Mouse (Mus musculus) heart, embryonic 15.5 days (tissue): ENCODE results near the gene Gm28053. TPM values are rescaled to one million over a fixed set of nuclear protein-coding genes. Genes with fewer than 3 reads are reported as not detected.
"Not testable (repeated sequence)": the region's sequence is repeated elsewhere in the genome, so short reads cannot be mapped to it uniquely, and the experiment has no call there.

Experiments used
- ATAC-seq: fragments of 200-750 bp; cut with Nextera tagmentation; replicated peaks from 2 replicates; pipeline ENCODE4 v1.8.0; 2017; ENCODE audit warnings: low read depth, moderate TSS enrichment; ENCODE audit not compliant: insufficient number of reproducible peaks, insufficient read depth, low FRiP score
- H3K27ac ChIP-seq: fragments of 300-500 bp; sonication (generic); 2 replicates; pipeline ENCODE4 v1.5.1; 2015; ENCODE audit warnings: mild to moderate bottlenecking, inconsistent platforms
- H3K27me3 ChIP-seq: fragments of 300-500 bp; sonication (generic); 2 replicates; pipeline ENCODE4 v1.6.1; 2015; ENCODE audit warnings: inconsistent platforms
- H3K36me3 ChIP-seq: fragments of 300-500 bp; sonication (generic); 2 replicates; pipeline ENCODE4 v1.6.1; 2015; ENCODE audit warnings: mild to moderate bottlenecking, inconsistent platforms
- H3K4me1 ChIP-seq: fragments of 300-500 bp; sonication (generic); replicated peaks from 2 replicates; pipeline ENCODE4 v1.6.1; 2015; ENCODE audit warnings: inconsistent platforms
- H3K4me2 ChIP-seq: fragments of 300-500 bp; sonication (generic); 2 replicates; pipeline ENCODE4 v1.6.1; 2015; ENCODE audit warnings: inconsistent platforms, mild to moderate bottlenecking, moderate library complexity
- H3K4me3 ChIP-seq: fragments of 300-500 bp; sonication (generic); 2 replicates; pipeline ENCODE4 v1.5.1; 2015; ENCODE audit warnings: mild to moderate bottlenecking, inconsistent platforms
- H3K9ac ChIP-seq: fragments of 300-500 bp; sonication (generic); 2 replicates; pipeline ENCODE4 v1.6.1; 2015; ENCODE audit warnings: mild to moderate bottlenecking, inconsistent platforms
- H3K9me3 ChIP-seq: fragments of 300-500 bp; sonication (generic); replicated peaks from 2 replicates; pipeline ENCODE4 v1.6.1; 2016; ENCODE audit warnings: inconsistent platforms
- WGBS: fragments of 180-500 bp; shearing (Covaris S2); methylation state at CpG from one replicate; pipeline ENCODE4 v1.1.7; 2015; ENCODE audit warnings: mixed read lengths; 5-methylcytosine and 5-hydroxymethylcytosine counted together
- polyA plus RNA-seq: library from polyadenylated mRNA; unstranded; fragments of >200 nt; fragmentation: Nextera tagmentation; extraction: Ambion mirVana; gene quantifications from 2 replicates; pipeline ENCODE4 v1.2.1, GENCODE M21; 2015

Gm28053 gene
- polyA plus RNA-seq, 1 experiment from 2014 or later = 3.3 TPM

GRCm38 (mm10) chr6:48681472-48682090, 36.8 kb upstream of the Gm28053 start:
- 58% methylated on average over 3 of the region's 3 CpGs for WGBS
- no peak for ATAC-seq
- no peaks in the 10 kb centered on the region for H3K4me1 ChIP-seq

DNA sequence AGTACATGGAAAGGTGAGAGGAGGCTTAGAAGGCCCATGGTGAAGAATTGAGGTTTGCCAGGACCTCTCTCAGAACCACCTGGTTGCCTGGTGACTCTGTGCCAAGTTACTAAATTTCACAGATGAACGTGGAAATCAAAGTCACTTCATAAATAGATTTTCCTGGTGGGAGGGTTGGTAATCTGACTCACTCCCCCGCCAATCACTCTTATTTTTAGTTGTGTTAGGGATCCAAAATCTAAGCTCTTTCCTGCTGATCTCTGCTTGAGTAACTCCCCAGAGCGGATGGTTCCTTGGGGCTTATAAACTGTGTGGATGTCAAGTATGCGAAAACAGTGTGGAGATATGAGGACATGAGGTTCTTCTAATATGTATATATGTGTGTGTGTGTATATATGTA, 36.1 kb upstream of the Gm28053 start:
- Histone ChIP-seq H3K9ac (no peak overlapping the region), H3K9me3 (no peaks in the 10 kb centered on the region), H3K27me3 (no peaks in the 10 kb centered on the region), H3K4me3 (no peak overlapping the region), H3K27ac (0 out of 2 replicates have a peak overlapping the region, but pooled peaks have one; percentile 18), H3K4me1 (0 out of 2 replicates have a peak, but pooled peaks cover 4% of the 10 kb centered on the region), H3K4me2 (no peak overlapping the region), H3K36me3 (no peaks in the 10 kb centered on the region)
- no peak for ATAC-seq
- 60% methylated on average over 4 of the region's 4 CpGs for WGBS

More at GRCm38 (mm10) chr6:48681472-48682090, 36.8 kb upstream of the Gm28053 start:
- Histone ChIP-seq H3K27me3 (no peaks in the 10 kb centered on the region), H3K9ac (no peak overlapping the region), H3K4me3 (no peak overlapping the region), H3K36me3 (no peaks in the 10 kb centered on the region), H3K9me3 (no peaks in the 10 kb centered on the region), H3K27ac (0 out of 2 replicates have a peak overlapping the region, but pooled peaks have one; percentile 29), H3K4me2 (no peak overlapping the region)

- not testable (repeated sequence) for H3K36me3 ChIP-seq, H3K4me2 ChIP-seq, ATAC-seq, H3K4me1 ChIP-seq, H3K9ac ChIP-seq, H3K27ac ChIP-seq, H3K9me3 ChIP-seq, H3K4me3 ChIP-seq, H3K27me3 ChIP-seq
- WGBS = 99% methylated on average over 4 of the region's 4 CpGs
These were observed 35.1 kb upstream of the Gm28053 start for GRCm38 (mm10) chr6:48683263-48683821.

DNA sequence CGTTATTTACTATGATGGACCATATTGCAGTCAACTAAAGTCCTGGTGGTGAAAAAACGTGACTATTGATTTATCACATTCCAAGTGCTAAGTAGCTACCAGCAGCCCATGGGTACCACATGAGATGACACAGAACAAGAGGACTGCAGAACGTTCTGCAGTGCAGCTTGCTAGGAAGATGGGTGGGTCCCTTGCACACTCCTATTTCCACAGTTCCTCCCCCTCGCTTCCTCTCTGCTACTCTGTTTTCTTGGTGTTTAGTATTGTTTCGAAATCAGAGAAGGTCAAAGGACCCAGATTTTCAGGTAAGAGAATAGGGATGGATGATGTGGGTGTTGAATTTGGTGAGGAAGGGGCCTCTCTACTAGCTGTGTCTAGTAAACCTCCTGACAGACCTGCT, 34.1 kb upstream of the Gm28053 start, which contains the start of gene Gimap4:
Gene Gimap4, plus strand, starts transcription at position 231 of the 400 bp plus-strand sequence.
- H3K4me3 ChIP-seq = peak within 1 kb of the TSS; percentile 28
- ATAC-seq = no peak
- no peak within 1 kb of the TSS for H3K9ac ChIP-seq
- H3K27ac ChIP-seq = peak within 1 kb of the TSS; percentile 72
- H3K36me3 ChIP-seq = no peaks in the 10 kb centered on the region
- peak within 1 kb of the TSS; percentile 21 for H3K4me2 ChIP-seq
- H3K27me3 ChIP-seq = no peaks in the 10 kb centered on the region
- no peaks in the 10 kb centered on the region for H3K9me3 ChIP-seq
- WGBS = 63% methylated on average over 5 of the region's 5 CpGs
- H3K4me1 ChIP-seq = 0 out of 2 replicates have a peak, but pooled peaks cover 4% of the 10 kb centered on the region

DNA sequence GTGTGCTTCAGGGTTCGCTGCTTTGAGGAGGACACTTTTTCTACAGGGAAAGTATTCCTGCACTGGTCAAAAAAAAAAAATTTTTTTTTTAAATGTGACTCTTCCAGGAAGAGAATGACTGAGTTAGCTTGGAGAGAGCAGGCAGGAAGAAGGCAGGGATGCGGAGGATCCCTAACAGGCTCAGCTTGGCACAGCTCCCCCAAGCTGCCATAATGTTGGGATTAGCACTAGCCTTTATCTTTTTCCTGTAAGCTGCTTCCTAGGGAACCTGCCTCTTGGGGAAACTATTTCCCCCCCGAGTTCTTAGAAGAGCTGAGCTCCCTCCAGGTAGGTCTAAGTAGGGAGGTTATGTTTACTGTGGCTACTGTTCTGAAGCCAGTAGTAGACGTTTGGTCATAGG, 33.6 kb upstream of the Gm28053 start:
- no peak overlapping the region for H3K9ac ChIP-seq

GRCm38 (mm10) chr6:48685251-48685650, 33.2 kb upstream of the Gm28053 start:
- no peak for ATAC-seq
- H3K36me3 ChIP-seq = no peaks in the 10 kb centered on the region
- no peaks in the 10 kb centered on the region for H3K27me3 ChIP-seq
- 0 out of 2 replicates have a peak, but pooled peaks cover 4% of the 10 kb centered on the region for H3K4me1 ChIP-seq
- H3K9me3 ChIP-seq = no peaks in the 10 kb centered on the region
- no peak overlapping the region for H3K9ac ChIP-seq
- H3K4me3 ChIP-seq = peak overlapping the region; percentile 28
- H3K4me2 ChIP-seq = peak overlapping the region; percentile 21
- H3K27ac ChIP-seq = peak overlapping the region; percentile 72
- 55% methylated on average over 2 of the region's 2 CpGs for WGBS

More for the DNA sequence above, 33.6 kb upstream of the Gm28053 start:
- peak overlapping the region; percentile 21 for H3K4me2 ChIP-seq
- 43% methylated on average over 4 of the region's 4 CpGs for WGBS
- H3K27ac ChIP-seq = peak overlapping the region; percentile 72
- peak overlapping the region; percentile 28 for H3K4me3 ChIP-seq
- no peak for ATAC-seq
- no peaks in the 10 kb centered on the region for H3K9me3 ChIP-seq
- no peaks in the 10 kb centered on the region for H3K36me3 ChIP-seq
- 0 out of 2 replicates have a peak, but pooled peaks cover 4% of the 10 kb centered on the region for H3K4me1 ChIP-seq
- no peaks in the 10 kb centered on the region for H3K27me3 ChIP-seq

GRCm38 (mm10) chr6:48685694-48686665, 32.4 kb upstream of the Gm28053 start:
- no peaks in the 10 kb centered on the region for H3K9me3 ChIP-seq
- H3K4me3 ChIP-seq = peak overlapping the region; percentile 28
- peak overlapping the region; percentile 72 for H3K27ac ChIP-seq
- peak overlapping the region; percentile 21 for H3K4me2 ChIP-seq
- no peaks in the 10 kb centered on the region for H3K36me3 ChIP-seq
- WGBS = 67% methylated on average over 7 of the region's 7 CpGs
- H3K4me1 ChIP-seq = 0 out of 2 replicates have a peak, but pooled peaks cover 4% of the 10 kb centered on the region
- no peak overlapping the region for H3K9ac ChIP-seq
- ATAC-seq = no peak
- H3K27me3 ChIP-seq = no peaks in the 10 kb centered on the region

DNA sequence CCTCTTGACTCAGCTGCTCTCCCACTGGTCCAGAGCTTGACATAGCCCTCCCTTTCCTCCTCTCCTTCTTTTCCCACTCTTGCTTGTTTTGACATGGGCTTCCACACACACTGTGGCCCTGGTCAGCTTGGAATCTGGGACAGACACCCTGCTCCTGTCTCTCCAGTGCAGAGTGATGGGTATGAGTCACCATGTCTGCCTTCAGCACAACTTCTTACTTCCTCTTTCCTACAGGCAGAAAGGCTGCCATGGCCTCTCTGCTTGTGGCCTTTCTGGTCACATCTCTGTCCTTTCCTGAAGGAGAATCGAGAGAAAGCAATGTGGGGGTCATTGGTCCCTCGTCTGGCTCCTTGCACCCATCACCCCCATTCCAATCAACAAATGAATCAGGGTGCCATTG, 31.3 kb upstream of the Gm28053 start:
- H3K9me3 ChIP-seq = no peaks in the 10 kb centered on the region
- H3K36me3 ChIP-seq = no peaks in the 10 kb centered on the region
- 0 out of 2 replicates have a peak, but pooled peaks cover 4% of the 10 kb centered on the region for H3K4me1 ChIP-seq
- no peak overlapping the region for H3K27ac ChIP-seq
- no peak for ATAC-seq
- no peak overlapping the region for H3K4me3 ChIP-seq
- H3K4me2 ChIP-seq = no peak overlapping the region; the same call in 1 of the 2 replicates
- 45% methylated on average over 2 of the region's 2 CpGs for WGBS
- no peak overlapping the region for H3K9ac ChIP-seq
- no peaks in the 10 kb centered on the region for H3K27me3 ChIP-seq

- no peak overlapping the region for H3K4me3 ChIP-seq
- H3K9me3 ChIP-seq = no peaks in the 10 kb centered on the region
- no peak overlapping the region for H3K9ac ChIP-seq
- ATAC-seq = no peak
- no peaks in the 10 kb centered on the region for H3K27me3 ChIP-seq
- 0 out of 2 replicates have a peak, but pooled peaks cover 4% of the 10 kb centered on the region for H3K4me1 ChIP-seq
- no peak overlapping the region for H3K4me2 ChIP-seq
- no peak overlapping the region for H3K27ac ChIP-seq
- 51% methylated on average over 2 of the region's 2 CpGs for WGBS
- H3K36me3 ChIP-seq = no peaks in the 10 kb centered on the region
These were observed 29.1 kb upstream of the Gm28053 start for GRCm38 (mm10) chr6:48689320-48689719.

DNA sequence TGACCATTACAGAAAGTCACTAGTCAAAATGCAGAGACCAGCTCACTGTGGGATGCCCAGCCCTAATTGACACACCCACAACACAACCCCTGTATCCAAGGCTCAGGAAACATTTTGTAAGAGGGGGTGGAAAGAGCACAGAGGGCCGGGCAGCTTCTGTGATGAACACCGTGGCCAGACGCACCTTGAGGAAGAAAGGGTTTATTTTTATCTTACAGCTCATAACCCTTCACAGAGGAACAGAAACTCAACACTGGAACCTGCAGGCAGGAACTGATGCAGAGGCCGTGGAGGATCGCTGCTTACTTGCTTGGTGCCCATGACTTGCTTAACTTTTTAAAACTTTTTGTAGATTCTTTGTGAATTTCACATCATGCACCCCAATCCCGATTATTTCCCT, 25.4 kb upstream of the Gm28053 start:
- H3K9me3 ChIP-seq = no peaks in the 10 kb centered on the region
- WGBS = 70% methylated on average over 6 of the region's 6 CpGs
- H3K4me1 ChIP-seq = no peaks in the 10 kb centered on the region
- no peaks in the 10 kb centered on the region for H3K27me3 ChIP-seq
- H3K36me3 ChIP-seq = no peaks in the 10 kb centered on the region
- no peak overlapping the region for H3K4me2 ChIP-seq
- no peak overlapping the region for H3K9ac ChIP-seq
- H3K4me3 ChIP-seq = no peak overlapping the region
- ATAC-seq = no peak
- H3K27ac ChIP-seq = no peak overlapping the region
